Mouse (Mus musculus): Measurements from ENCODE around the gene Fzr1. TPM values are rescaled to one million over a fixed set of nuclear protein-coding genes. Genes with fewer than 3 reads are reported as not detected.

Fzr1 gene
- total and polyA plus RNA-seq, 3 experiments, result 33.1 to 75.4 (median 44.5) TPM

DNA sequence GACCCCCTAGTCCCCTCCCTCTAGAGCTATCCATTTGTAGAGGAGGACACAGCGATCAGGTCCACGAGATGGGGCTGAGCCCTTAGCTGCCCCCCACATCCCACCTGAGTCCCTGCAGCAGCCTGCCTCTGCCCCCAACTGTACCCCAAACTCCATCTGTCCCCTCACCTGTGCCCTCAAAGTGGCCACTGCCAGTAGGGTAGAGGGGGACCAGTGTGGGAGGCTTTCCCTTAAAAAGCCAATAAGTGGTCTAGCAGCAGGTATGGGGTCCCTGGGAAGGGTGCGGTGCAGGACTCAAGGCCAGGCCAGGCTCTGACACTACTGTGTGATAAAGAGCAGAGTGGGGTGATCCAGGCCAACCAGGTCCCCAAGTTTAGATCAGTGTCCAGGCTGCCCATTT is 49.0 kb upstream of the Fzr1 start:
- Histone ChIP-seq H3K79me2 (replicated peaks; ENCODE audit: control insufficient read depth, extremely low read depth, insufficient read depth, poor library complexity, severe bottlenecking) (peaks cover 21% of the 10 kb centered on the region), H3K4me1 (ENCODE audit: control insufficient read depth in 1 of 2, insufficient read depth in 2 of 2) (peaks cover 28 to 49% of the 10 kb centered on the region in 2 experiments), H3K4me2 (ENCODE audit: insufficient read depth, low read depth, poor library complexity, severe bottlenecking) (peak overlapping the region; percentile 34; the same call in 1 of the 2 replicates), H3K9ac (ENCODE audit: insufficient read depth, low read depth) (no peak overlapping the region), H3K27ac (ENCODE audit: insufficient read depth, low read depth) (no peak overlapping the region), H3K36me3 (replicated peaks in 1 of 2; ENCODE audit: control insufficient read depth in 1 of 2, insufficient read depth in 1 of 2, low read length in 1 of 2) (no peaks in the 10 kb centered on the region), H3K4me3 (replicated peaks in 1 of 3; ENCODE audit: low read depth in 2 of 3, low read length in 2 of 3, poor library complexity in 1 of 3) (peak overlapping the region in 2 of 3 experiments; percentile 6 to 69), H3K27me3 (replicated peaks) (peaks cover 36% of the 10 kb centered on the region), H3K9me3 (replicated peaks; ENCODE audit: low read length) (no peaks in the 10 kb centered on the region)
- DNase-seq (ENCODE audit: extremely low read depth), result no peak
- no peak for TF ChIP-seq ZNF384 (IDR thresholded peaks at IDR 0.05; ENCODE audit: low read depth, low read length)
- no peak for TF ChIP-seq JUN (IDR thresholded peaks at IDR 0.05; ENCODE audit: insufficient read depth, low read depth, low read length)
- no peak for TF ChIP-seq TCF12 (IDR thresholded peaks at IDR 0.05; ENCODE audit: low read depth, low read length)
- TF ChIP-seq ZC3H11A (IDR thresholded peaks at IDR 0.05; ENCODE audit: low read depth, low read length), result no peak
- in situ Hi-C loops (cut with MboI; ENCODE audit: low pct_ligation_motif_present, low pct_unique_long_range_greater_than_20kb, low sequenced_read_pairs) (no loop called here), dilution Hi-C loops (cut with MboI; ENCODE audit: extremely low pct_ligation_motif_present, extremely low pct_unique_long_range_greater_than_20kb, low sequenced_read_pairs) (no loop called here)

DNA sequence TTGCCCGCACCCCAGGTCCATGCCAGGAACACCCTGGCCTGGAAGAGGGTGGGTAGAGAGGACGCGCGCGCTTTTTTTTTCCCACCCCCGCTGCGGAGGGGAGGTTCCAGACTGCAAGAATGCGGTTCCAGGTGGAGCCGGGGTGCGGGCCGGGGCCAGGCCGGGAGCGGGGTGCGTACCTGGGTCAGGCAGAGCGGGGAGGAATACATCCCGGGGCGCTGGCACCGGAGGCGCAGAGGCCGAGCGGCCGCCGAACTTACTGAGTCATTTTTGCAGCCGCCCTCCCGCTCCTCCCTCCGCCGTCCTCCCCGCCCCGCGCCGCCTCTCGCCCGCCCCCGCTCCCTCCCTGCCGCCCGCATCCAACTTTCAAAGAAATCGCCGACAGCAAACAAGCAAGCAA is 48.6 kb upstream of the Fzr1 start:
- in situ Hi-C loops (cut with MboI; ENCODE audit: low pct_ligation_motif_present, low pct_unique_long_range_greater_than_20kb, low sequenced_read_pairs), result no loop called here
- Histone ChIP-seq H3K27me3 (replicated peaks) (peaks cover 36% of the 10 kb centered on the region), H3K9ac (ENCODE audit: insufficient read depth, low read depth) (peak overlapping the region; percentile 83), H3K79me2 (replicated peaks; ENCODE audit: control insufficient read depth, extremely low read depth, insufficient read depth, poor library complexity, severe bottlenecking) (peaks cover 21% of the 10 kb centered on the region), H3K4me1 (ENCODE audit: control insufficient read depth in 1 of 2, insufficient read depth in 2 of 2) (peaks cover 28 to 46% of the 10 kb centered on the region in 2 experiments), H3K9me3 (replicated peaks; ENCODE audit: low read length) (no peaks in the 10 kb centered on the region), H3K4me3 (replicated peaks in 1 of 3; ENCODE audit: low read depth in 2 of 3, low read length in 2 of 3, poor library complexity in 1 of 3) (peak overlapping the region; percentile 52 to 71 (median 69)), H3K27ac (ENCODE audit: insufficient read depth, low read depth) (no peak overlapping the region), H3K36me3 (replicated peaks in 1 of 2; ENCODE audit: control insufficient read depth in 1 of 2, insufficient read depth in 1 of 2, low read length in 1 of 2) (no peaks in the 10 kb centered on the region), H3K4me2 (ENCODE audit: insufficient read depth, low read depth, poor library complexity, severe bottlenecking) (peak overlapping the region; percentile 76)
- TF ChIP-seq POLR2AphosphoS2 (IDR thresholded peaks at IDR 0.05; ENCODE audit: low read depth, low read length) (no peak), ETS1 (conservative IDR thresholded peaks at IDR 0.05; ENCODE audit: low read depth, low read length) (no peak), ZMIZ1 (IDR thresholded peaks at IDR 0.05; ENCODE audit: low read depth, low read length) (no peak), POLR2A (IDR thresholded peaks at IDR 0.05; ENCODE audit: low read depth, low read length) (peak; percentile 49; the same call in 1 of the 2 replicates), ELF1 (IDR thresholded peaks at IDR 0.05; ENCODE audit: low read depth, low read length) (no peak), CTCF (conservative IDR thresholded peaks at IDR 0.05 in 1 of 2, IDR thresholded peaks at IDR 0.05 in 1 of 2; ENCODE audit: low read depth in 2 of 2, low read length in 2 of 2) (no peak), CHD1 (IDR thresholded peaks at IDR 0.05; ENCODE audit: low read depth, low read length) (no peak), CHD2 (IDR thresholded peaks at IDR 0.05; ENCODE audit: low read length) (no peak), RAD21 (IDR thresholded peaks at IDR 0.05; ENCODE audit: low read depth, low read length) (no peak), MYC (IDR thresholded peaks at IDR 0.05; ENCODE audit: low read depth, low read length) (no peak), IRF4 (IDR thresholded peaks at IDR 0.05; ENCODE audit: low read depth, low read length) (peak; percentile 44; the same call in 1 of the 2 replicates), NELFE (IDR thresholded peaks at IDR 0.05; ENCODE audit: low read depth, low read length) (no peak), SMC3 (IDR thresholded peaks at IDR 0.05; ENCODE audit: low read depth, low read length) (no peak), TBP (conservative IDR thresholded peaks at IDR 0.05; ENCODE audit: low read depth, low read length) (no peak)
- dilution Hi-C loops (cut with MboI; ENCODE audit: extremely low pct_ligation_motif_present, extremely low pct_unique_long_range_greater_than_20kb, low sequenced_read_pairs), result no loop called here
- no peak for DNase-seq (ENCODE audit: extremely low read depth)
